Mouse (Mus musculus) C2C12 (cell line): ENCODE measurements around the gene Dock3.

ENCODE experiments used
- CEBPB ChIP-seq: IDR thresholded peaks from one replicate; pipeline ENCODE4 v1.6.1; 2011; ENCODE audit warnings: low read depth, mild to moderate bottlenecking, control low read depth, moderate library complexity
- CTCF ChIP-seq: IDR thresholded peaks from one replicate; pipeline ENCODE4 v1.5.1; 2011; ENCODE audit not compliant: control insufficient read depth, insufficient read depth, insufficient read length
- MAX ChIP-seq: IDR thresholded peaks from one replicate; pipeline ENCODE4 v1.6.1; 2011; ENCODE audit warnings: mild to moderate bottlenecking, control low read depth
- USF1 ChIP-seq: IDR thresholded peaks from one replicate; pipeline ENCODE4 v1.6.1; 2011; ENCODE audit warnings: low read depth, mild to moderate bottlenecking, control low read depth, moderate library complexity

DNA sequence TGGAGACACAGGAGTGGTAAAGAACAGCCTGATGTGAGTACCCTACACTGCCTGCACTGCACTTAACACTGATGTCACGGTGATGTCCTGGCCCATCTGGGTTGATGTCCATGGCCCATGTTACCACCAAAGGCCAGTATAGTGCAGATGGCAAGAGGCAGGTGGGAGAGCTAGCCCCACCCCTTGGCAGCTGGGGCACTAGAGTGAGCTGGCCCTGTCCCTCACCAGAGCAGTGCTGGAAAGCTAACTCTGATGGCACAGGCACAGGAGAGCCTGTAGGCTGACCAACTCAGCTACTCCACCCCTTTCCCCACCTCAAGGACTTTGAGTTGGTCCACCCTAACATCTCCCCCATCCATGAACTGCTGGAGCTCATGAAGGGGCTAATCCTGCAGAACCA, 7.1 kb downstream of the Dock3 start:
- TF ChIP-seq CTCF (no peak), CEBPB (no peak), USF1 (no peak), MAX (no peak)
